Mouse (Mus musculus) embryonic facial prominence, embryonic 13.5 days (tissue): ENCODE data around the gene Mdm2. TPM values are rescaled to one million over a fixed set of nuclear protein-coding genes. Genes with fewer than 3 reads are reported as not detected.

Experiments
- polyA plus RNA-seq: library from polyadenylated mRNA; unstranded; fragments of >200 nt; fragmentation: Nextera tagmentation; extraction: Ambion mirVana; gene quantifications from 2 replicates; pipeline ENCODE4 v1.2.1, GENCODE M21; 2015

Gene Mdm2
- polyA plus RNA-seq, 1 experiment from 2014 or later = 49.3 TPM

Other genes starting within 250 kb of the Mdm2 start
- 25.6 and 34.0 TPM in 2 replicates for gene Cpm, start 81.3 kb downstream of the Mdm2 start, polyA plus RNA-seq
- 34.0 and 37.0 TPM in 2 replicates for gene Slc35e3, start 35.6 kb upstream of the Mdm2 start, polyA plus RNA-seq
- 60.6 and 77.4 TPM in 2 replicates for gene Nup107, start 81.9 kb upstream of the Mdm2 start, polyA plus RNA-seq
- gene Rap1b, start 135.3 kb upstream of the Mdm2 start, polyA plus RNA-seq = 160 and 168 TPM in 2 replicates